Mouse (Mus musculus) lung, adult 2 months (tissue): ENCODE measurements around the gene Tmem14c.

Experiments used
- CTCF ChIP-seq: fragments of 200-500 bp; IDR thresholded peaks from 2 replicates; pipeline ENCODE4 v1.5.1; 2011; ENCODE audit warnings: mild to moderate bottlenecking, low read length, control low read depth; ENCODE audit not compliant: insufficient read depth
- POLR2A ChIP-seq: fragments of 200-500 bp; IDR thresholded peaks from 2 replicates; pipeline ENCODE4 v1.6.1; 2011; ENCODE audit warnings: low read depth, mild to moderate bottlenecking, control low read depth, low read length, borderline replicate concordance; ENCODE audit errors: extremely low read depth

DNA sequence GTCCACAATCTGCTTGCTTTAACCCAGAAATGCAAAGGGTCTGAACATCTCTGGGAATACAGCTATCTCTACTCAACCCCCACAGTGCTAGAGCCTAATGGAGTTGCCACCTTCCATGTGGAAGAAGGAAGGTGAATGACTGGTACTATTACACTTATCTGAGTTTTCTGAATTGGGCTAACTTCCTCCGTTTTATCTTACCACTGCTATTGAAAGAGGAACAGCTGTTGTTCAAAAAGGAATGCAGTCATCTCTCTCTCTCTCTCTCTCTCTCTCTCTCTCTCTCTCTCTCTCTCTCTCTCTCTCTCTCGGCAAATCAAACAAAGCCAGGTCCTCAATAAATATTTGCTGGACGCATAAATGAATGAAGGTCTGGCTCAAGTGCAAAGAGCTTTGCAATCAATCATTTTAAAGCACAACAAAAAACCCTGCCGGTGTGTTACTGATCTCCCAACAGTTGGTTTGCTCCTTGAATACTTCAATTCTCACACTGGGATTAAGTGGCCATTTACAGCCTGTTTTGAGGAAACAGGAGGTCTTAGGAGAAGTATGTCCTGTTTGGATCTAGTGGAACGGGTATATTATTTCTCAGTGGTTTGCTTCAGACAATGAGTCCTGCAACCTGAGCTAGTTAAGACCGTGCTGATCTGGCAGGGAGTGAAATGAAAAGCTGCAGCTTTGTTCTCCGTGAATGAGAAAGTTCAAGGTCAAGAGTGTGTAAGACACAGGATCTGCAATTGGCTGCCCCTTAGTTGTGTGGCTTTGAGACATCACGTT, 21.4 kb upstream of the Tmem14c start:
- TF ChIP-seq CTCF (no peak), POLR2A (no peak)
